Mouse (Mus musculus) testis, postnatal 10 days (tissue): ENCODE data around the gene Arhgef6.

Experiments used
- DNase-seq: peaks from one replicate; pipeline ENCODE4 v3.0.0; 2021; ENCODE audit warnings: low spot score

Gene Arhgef6

DNA sequence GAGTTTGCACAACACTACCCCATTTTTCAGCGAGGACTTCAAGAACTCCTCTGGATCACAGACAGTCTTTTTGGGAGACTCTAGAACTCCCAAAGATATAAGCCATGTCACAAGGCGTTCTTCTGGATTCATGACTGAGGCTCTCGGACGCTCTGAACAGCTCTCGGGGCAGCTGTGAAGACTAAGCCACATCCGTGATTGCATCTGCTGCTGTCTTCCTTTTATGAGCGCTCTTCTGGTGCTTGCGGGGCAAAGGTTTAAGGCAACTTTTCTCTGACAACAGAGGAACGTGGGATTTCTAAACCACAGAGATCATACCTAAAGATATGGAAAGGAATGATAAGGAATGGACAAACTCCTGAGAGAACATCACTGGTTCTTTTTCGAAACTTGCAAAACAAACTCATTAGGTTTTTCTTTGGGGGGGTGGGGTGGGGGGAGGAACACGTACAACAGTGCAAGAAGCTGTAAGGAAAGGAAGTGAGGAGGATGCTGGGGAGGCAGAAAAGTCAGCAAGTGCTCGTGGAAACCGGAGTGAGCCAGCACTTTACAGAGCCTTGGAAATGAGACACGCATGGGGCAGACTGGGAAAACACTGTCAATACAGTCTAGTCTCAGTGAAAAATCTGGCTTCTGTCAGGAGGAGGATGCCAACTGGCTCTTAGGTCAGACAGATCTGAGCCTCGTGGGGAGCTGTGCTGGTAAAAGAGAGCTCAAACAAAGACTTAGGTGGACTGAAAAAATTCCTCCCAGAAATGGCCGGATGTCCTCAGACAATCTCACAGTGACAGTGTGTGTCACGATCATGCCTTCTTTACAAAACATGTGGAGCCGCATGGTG is at the start of gene Arhgef6:
Arhgef6 (minus strand) TSS at position 359 of the 841 bp plus-strand sequence.
- DNase-seq = no peak

DNA sequence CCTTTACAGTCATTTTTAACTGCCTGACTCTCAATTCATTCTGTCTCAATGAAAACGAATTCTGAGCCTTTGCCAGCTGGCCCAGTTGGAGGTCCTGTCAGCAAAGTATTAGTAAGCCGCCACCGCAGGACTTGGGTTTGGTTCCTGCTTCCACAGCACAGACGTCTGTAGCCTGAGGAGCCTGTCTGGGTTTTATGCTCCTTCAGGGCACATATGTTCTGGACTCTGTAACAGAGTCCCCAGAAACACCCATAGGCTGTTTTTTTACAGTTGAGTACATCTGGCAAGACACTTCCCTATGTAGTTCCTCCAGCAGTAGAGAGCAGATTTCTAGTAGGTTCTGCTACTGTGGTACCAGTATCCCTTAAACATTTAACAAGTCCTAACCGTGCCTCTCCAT is 42.4 kb upstream of the Arhgef6 start:
- no peak for DNase-seq

DNA sequence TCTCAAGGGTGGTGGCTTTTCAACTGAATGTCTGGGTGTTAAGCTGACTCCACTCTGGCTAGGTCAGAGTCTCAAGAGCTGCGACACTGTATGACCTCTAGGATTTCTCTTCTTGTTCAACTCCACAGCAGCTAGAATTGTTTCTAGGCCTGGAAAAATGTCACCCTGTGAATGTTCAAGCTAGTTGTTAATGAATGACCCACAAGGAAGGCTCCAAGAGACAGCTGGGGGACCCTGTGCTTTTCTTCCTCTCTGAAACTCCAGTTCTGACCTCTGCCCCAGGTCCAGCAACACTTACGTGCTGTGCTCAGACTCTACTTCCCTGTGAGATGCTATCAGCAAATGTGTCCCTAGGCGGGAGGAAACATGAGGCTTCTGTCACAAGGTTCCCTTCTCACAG is 40.0 kb upstream of the Arhgef6 start:
- no peak for DNase-seq

DNA sequence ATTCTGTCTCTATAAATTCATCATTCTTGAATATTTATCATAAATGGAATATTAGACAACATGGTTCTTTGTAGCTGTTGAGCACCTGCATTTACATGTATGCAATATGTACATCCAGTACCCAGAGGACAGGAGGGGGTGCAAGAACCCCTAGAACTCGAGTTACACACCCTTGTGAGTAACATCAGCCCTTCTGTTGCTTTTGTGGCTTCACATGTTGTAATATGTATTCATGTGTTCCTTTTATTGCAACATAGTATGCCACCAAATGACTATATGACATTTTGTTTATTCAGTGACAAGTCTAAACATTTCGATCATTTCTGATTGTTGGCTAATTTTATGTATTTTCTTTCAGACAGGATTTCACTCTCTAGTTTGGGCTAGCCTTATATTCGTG is 38.6 kb upstream of the Arhgef6 start:
- no peak for DNase-seq

DNA sequence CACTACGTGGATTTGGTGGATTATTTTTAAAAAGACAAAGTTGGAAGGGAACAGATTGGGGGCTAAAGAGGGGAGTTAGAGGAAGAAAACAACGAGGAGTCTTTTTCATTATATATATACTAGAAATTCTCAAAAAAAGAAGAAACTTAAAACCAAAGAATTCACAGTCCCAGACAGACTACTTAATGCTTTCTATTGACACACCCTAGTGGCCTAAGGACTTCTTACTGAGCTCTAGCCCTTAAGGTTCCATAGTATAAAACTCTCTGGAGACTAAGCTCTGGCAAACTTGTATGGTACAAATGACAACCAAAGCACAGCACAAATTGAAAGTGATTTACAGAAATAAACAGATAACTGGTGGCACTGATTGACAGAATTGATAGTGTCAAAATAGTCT is 35.5 kb upstream of the Arhgef6 start:
- DNase-seq = no peak

DNA sequence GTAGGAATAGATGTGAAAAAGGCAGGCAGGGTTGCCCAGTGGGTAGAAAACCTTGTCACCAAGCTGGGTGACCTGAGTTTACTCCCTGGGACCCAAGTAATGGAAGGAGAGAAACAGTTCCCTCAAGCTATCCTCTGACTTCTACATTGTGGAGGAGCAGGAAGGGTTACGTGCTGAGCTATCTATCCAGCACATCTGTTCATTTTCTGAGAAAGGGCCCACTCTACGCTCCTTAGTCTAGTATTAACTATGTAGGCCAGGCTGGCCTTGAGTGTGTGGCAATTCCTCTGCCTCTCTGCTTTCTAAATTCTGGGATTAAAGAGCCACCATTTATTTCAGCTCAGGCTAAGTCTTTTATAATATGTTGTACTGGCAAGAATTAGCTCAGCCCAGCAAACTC is 35.0 kb upstream of the Arhgef6 start:
- DNase-seq = no peak

DNA sequence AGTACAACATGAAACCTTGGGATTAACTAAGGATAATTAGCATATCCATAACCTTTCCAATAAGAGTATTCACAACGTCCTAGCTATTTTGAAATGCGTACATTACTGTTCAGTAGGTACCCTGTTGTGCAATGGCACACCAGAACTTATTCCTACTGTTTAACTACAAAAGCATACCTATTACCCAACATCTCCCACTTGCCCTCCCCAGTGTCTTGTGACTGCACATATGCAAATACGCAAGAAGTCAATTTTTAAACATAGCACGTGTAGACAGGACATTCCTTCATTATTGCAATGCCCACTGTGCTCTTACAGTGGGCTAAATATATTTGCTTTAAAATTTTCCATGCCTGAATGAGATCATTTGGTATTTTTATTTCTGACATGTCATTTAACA is 34.4 kb upstream of the Arhgef6 start:
- no peak for DNase-seq

DNA sequence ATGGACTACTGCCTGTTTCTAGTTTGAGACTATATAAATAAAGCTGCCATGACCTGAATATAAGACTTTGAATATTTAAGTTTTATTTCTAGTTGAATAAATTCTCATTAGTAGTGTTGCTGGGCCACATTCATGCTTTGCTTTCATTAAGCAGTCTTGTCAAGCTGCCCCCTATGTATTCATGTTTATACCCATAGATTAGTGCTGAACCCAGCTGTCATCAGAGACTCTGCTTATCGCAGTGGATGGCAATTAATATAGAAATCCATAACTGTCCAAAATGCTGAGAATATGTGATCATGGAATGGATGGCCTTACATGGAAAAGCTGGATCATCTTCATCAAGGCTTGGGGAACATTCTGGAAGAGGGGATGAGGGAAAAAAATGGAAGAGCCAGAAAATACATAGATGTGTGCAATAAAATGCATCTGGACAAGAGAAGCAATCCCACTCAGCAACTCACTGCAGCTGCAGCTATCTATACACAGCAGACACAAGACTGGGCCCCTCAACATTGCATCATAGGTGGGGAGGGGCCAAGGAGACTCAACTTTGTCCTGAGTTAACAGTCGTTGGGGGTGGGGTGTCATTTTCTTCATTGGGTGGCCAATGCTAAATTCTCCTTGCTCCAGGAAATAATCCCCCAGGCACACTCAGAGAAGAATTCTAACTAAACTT is 26.5 kb upstream of the Arhgef6 start:
- DNase-seq = no peak

DNA sequence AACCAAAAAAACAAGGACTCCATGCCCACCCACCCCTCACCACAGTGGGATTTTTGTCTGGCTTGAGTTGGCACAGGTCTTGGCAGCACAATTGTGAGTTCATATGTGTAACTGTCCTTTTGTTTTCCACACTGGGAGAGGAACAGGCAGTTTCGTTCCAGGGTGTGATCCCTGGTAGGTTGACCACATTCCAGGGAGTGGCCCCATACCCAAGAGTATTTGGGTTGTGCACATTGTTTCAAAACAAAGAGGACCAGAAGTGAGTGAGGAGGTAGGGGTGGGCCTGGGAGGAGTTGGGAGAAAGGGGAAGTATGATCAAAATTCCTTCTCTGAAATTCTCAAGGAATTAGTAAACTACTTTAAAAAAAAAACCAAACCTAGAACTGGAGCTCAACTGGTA is 20.8 kb upstream of the Arhgef6 start:
- no peak for DNase-seq

DNA sequence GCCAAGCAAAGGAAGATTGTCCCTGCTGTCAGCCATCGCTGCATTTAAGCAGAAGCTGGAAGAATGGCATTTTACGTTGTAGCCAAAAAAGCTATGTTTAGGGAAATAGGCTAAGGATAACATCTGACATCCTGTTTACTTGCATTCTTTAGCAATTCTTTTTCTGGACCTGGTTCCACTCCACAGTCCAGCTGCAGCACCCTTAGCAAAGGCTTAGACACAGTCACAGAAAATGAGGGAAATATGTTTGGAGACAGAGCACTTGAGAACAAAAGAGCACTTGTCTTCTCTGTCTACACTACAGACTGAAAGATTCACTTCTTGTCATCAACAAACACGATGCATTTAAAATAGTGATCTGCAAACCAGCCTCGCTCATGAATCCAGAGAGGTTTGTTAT is 691 bp upstream of the Arhgef6 start:
- DNase-seq = no peak

DNA sequence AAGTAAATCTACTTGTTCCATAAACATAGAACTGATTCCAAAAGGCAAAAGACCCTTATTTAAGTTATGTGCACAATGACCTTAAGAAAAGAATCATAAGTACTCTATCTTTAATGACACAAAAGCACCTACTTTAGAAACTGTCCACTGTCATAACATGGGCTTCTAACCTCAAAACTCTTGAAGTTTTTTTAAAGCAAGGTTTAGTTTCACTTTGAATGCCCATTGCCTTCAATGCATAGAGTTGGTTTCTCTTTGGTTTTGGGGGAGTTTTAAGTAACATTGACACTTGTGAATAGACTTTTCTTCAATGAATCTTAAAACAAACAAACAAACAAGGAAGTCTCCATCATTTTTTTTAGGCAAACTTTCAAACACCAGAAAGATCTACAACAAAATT is 947 bp downstream of the Arhgef6 start:
- no peak for DNase-seq

DNA sequence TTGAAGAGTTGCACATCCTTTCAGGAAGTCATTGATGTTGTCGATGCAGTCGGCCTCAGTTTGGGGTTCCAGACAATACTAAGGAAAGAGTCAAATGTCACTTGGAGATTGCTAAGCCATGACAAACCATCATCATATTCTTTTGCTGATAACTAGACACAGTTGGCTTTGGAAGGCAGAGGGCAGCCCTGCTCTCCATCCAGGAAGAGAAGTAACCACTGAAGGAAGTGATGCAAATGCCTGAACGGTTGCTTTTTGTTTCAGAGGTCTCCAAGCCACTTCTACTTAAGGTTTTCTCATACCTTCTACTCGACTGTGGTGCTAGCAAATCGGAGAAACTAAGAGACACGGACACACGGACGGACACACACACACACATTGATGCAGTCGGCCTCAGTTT is 1.6 kb downstream of the Arhgef6 start:
- DNase-seq = no peak

DNA sequence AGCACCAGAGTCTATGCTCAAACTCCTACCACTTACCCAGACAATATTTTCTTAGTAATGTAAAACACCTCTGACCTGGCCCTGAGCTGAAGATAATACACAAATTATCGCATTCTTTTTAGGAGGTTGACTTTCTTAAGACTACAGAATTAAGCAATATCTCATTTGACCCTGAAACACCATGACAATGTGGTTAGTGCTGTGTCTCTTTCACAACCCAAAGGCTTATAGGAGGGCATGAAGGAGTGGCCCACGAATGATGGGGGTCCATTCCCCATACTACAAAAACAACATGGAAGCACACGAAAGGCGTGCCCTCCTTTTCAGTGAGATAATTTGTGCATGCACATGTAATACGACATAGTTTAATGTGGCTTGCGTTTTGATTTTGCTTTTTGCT is 3.2 kb downstream of the Arhgef6 start:
- no peak for DNase-seq

DNA sequence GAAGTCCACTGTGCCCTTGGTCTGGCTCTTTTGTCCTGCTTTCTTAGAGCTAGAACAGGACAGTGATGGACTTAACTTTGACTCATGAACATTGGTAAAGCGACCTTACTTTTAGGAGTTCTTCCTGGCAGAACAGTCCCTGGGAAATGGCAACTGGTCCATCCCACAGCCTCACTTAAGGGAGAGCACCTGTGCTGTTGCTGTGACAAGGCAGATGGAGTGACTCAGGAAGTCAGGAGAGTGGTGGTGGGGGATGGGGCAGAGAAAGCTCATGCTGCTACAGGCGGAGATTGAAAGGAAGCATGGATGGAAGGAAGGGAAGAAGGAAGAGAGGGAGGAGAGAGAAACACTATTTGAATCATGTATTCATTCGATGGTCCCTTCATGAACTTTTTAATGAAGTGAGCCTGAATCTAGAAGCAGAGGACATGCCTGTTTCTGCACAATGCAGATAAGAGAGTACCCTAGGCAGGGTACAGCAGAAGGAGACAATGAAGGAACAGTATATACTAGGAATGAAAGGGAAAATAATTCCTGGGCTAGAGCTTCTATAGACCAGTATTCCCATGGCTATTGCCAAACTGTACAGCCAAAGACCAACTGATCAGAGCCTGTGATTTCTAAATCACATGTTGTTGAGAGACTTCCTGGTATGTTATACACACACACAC is 10.7 kb downstream of the Arhgef6 start:
- DNase-seq = no peak

DNA sequence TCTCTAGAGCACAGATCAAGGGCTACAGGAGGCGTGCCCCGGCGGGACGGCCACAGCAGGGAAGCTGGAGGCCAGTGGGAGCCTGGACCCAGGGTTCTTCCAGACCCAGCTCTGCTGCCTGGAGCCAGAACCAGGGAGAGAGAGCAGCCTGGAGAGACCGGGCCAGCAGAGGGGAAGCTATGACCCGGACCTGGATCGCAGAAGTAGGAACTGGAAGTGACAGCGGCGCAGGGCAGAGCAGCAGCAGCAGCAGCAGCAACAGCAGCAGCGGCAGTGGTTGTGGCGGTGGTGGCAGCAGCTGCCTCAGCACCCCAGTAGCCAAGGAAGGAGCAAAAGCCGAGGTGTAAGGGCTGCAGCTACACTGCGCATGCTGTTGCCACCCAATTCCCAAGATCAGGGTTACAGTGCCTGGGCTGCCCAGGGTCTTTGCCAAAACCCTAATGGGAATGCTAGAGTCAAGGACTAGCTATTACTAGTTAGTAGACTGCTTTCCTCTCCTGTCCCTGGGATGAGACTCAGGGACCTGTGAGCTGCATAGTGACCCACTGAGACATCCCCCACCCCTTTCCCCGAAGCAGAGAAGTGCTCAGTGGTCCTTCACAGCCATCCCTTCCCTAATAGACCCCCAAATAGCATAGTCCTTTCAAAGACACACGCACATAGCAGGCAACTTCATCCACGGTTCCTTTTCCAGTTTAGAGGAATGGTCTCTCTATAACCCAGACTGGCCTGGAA is 11.9 kb downstream of the Arhgef6 start:
- peak; percentile 49 for DNase-seq

DNA sequence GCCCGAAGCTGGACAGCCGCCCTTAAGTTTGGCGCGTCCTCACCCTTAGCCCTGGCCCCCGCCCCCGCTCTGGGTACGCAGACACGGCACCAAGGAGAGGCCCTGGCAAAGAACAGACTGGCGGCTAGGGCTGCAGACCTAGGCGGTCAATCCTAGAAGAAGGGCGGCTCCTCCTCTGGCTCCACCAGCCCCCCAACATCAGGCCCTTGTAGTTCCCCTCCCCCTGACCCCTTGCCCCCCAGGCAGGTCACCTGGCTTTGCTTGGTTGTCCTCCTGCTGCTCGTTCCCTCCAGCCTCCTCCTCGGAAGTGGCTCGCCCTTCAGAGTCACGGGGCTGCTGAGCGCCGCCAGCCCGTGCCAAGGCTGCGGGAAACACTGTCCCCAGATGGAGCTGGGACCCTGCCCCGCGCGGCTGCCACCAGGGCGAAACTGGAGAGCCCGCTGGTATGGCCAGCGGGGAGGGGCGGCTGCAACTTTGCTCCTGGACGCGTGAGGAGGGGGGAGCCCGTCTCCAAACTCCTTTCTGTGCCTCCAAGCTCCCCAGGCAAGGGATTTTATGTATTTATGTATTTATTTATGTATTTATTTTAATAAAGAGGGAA is 12.6 kb downstream of the Arhgef6 start:
- peak; percentile 53 for DNase-seq

DNA sequence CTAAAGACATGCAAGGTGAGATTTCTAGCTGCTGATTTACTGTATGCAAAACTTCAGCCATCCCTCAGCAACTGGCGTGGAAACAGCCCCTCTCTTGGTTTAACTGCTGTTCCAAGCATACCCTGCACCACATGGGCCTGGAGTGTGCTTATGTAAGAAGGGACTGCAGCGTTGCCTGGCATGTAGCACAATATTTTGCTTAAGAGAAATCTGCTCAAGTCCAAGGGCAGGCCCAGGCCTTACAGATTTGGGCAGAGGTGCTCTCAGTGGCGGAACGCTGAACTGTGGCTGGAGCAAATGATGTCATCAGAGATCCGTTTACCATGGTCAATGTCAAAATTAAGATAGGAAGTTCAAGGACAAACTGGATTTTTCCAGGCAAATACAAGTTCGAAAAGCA is 13.6 kb downstream of the Arhgef6 start:
- DNase-seq = peak; percentile 33

DNA sequence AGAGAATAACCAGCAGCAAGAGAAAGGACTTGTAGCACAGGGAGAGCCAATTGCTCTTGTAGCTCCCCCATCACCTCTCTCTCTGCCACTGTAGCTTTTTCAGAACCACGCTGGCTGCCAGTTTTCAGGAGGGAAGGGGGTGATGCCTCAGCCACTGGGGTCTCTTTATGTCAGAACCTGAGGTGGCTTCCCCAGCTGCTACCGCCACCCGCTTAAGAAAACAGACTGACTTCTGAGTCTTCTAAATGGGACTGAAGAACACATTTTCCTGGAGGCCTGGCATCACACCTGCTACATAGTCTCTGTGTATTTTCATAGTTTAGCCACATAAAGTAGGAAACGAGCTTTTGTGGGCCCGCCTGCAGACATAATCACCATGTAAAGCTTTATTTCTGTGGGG is 26.5 kb downstream of the Arhgef6 start:
- no peak for DNase-seq

DNA sequence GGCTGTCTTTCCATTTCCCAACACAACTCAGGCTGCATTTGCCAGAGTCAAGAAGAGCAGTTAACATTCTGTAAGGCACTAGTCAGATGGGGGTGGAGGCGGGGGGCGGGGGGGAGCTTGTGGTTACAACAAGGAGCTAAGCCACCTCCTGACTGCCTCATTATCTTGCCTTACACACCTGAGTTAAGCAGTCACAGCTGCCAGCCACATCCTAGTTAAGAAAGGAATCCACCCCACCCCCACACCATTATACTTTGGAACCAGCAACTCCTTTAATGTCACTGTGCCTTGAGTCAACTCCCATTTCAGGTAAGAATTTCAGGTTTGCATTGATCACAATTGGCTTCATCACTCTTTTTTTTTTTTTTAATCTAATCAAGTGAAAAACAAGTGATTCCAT is 28.5 kb downstream of the Arhgef6 start:
- no peak for DNase-seq

DNA sequence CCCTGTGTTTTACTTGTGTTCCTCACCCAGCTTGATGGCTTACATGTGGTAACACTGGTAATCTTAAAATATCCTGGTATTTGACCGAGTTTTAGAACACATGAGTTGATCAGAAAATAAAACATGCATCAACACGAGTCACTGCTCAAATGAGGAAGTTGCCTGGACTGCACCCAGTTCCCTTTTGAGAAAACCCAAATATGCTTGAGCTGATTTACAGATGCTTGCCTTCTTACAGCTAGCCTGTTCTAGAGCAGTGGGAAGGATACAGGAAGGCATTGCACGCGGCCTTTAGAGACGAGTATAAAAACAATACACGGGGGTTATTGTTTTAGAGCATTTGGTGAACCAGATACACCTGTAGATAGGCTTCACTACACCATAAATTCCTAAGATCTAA is 31.8 kb downstream of the Arhgef6 start:
- DNase-seq = no peak

DNA sequence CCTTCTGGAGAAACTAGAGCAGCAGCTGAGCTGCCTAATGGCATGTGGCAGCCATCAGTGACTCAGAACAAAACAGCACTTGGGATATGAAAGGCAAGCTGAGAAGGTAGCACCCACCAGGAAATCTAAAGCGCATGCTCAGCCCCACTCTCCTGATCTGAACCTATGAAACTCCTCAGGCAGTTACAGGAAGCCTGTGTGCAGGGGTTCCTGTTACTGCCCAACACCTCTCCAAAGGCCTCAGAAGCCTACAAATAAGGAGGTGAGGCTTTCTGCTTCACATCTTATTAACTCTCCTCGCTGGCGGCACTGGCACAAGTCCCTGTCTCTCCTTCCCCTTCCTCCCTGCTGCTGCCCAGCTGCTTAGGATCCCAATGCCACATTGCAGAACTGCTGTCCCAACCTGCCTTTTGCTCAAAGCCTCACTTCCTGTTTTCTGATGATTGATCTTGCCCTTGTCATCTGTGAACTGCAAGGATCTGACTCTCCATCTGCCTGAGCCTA is 33.7 kb downstream of the Arhgef6 start:
- DNase-seq = no peak
